Mouse (Mus musculus) intestine, postnatal 0 days (tissue): Measurements from ENCODE around the gene Gm11444. TPM values are rescaled to one million over a fixed set of nuclear protein-coding genes. Genes with fewer than 3 reads are reported as not detected.

Source experiments
- ATAC-seq: fragments of 200-750 bp; cut with Nextera tagmentation; 2 replicates; pipeline ENCODE4 v1.8.0; 2017; ENCODE audit warnings: mild to moderate bottlenecking, moderate TSS enrichment, moderate library complexity
- H3K27ac ChIP-seq: fragments of 300-500 bp; sonication (generic); 2 replicates; pipeline ENCODE4 v1.5.1; 2014; ENCODE audit warnings: mild to moderate bottlenecking, low read depth, low read length, moderate library complexity
- H3K27me3 ChIP-seq: fragments of 300-500 bp; sonication (generic); replicated peaks from 2 replicates; pipeline ENCODE4 v1.6.1; 2014; ENCODE audit warnings: low read length, mixed read lengths; ENCODE audit not compliant: control insufficient read depth, insufficient read depth
- H3K36me3 ChIP-seq: fragments of 300-500 bp; sonication (generic); 2 replicates; pipeline ENCODE4 v1.6.1; 2014; ENCODE audit warnings: mild to moderate bottlenecking, moderate library complexity; ENCODE audit not compliant: control insufficient read depth, insufficient read depth
- H3K4me1 ChIP-seq: fragments of 300-500 bp; sonication (generic); replicated peaks from 2 replicates; pipeline ENCODE4 v1.6.1; 2014; ENCODE audit warnings: antibody characterized with exemption, low read length, mixed read lengths; ENCODE audit not compliant: control insufficient read depth, insufficient read depth
- H3K4me2 ChIP-seq: fragments of 300-500 bp; sonication (generic); replicated peaks from 2 replicates; pipeline ENCODE4 v1.6.1; 2014; ENCODE audit warnings: low read depth, mild to moderate bottlenecking, moderate library complexity
- H3K4me3 ChIP-seq: fragments of 300-500 bp; sonication (generic); 2 replicates; pipeline ENCODE4 v1.5.1; 2014; ENCODE audit warnings: low read depth, low read length
- H3K9ac ChIP-seq: fragments of 300-500 bp; sonication (generic); 2 replicates; pipeline ENCODE4 v1.6.1; 2014; ENCODE audit warnings: mild to moderate bottlenecking, low read depth, low read length
- H3K9me3 ChIP-seq: fragments of 300-500 bp; sonication (generic); 2 replicates; pipeline ENCODE4 v1.6.1; 2016; ENCODE audit warnings: mixed run types; ENCODE audit not compliant: control insufficient read depth
- CTCF ChIP-seq: sonication (generic); IDR thresholded peaks from 2 replicates; pipeline ENCODE4 v1.5.1; 2016; ENCODE audit warnings: low read depth, mild to moderate bottlenecking, control low read depth, antibody characterized with exemption, moderate library complexity
- WGBS: fragments of 180-500 bp; shearing (Covaris S2); extraction: QIAGEN DNeasy Blood & Tissue Kit; methylation state at CpG from one replicate; pipeline ENCODE4 v1.1.7; 2014; 5-methylcytosine and 5-hydroxymethylcytosine counted together
- polyA plus RNA-seq: library from polyadenylated mRNA; unstranded; fragments of >200 nt; fragmentation: Nextera tagmentation; extraction: Ambion mirVana; gene quantifications from 2 replicates; pipeline ENCODE4 v1.2.1, GENCODE M21; 2015

The Gm11444 gene
- polyA plus RNA-seq, result not detected in 2 replicates

DNA sequence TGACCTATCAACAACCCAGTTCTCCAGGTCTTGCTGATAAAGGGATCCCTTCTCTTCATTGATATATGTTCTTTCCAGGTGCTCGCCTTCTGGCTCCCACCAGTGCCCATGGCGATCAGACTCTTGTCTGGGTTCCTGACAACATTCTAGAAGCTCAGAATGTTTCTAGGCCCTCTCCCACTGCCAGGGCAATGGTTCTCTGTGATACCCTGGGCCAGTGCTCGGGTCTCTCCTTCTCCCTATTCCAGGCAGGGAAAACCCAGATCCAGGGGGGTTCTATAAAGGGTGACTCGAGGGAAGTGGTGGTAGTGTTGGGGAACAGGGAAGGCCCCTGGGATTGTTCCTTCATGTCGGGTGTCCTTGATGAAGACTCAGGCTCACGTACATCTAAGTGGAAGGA, at the start of gene Gm11444:
TSS of gene Gm11444 (minus strand) at position 101 of the 400 bp plus-strand sequence.
- Histone ChIP-seq H3K27ac (no peak within 1 kb of the TSS), H3K9ac (no peak within 1 kb of the TSS), H3K4me1 (no peaks in the 10 kb centered on the region), H3K36me3 (no peaks in the 10 kb centered on the region), H3K4me3 (no peak within 1 kb of the TSS), H3K4me2 (0 out of 2 replicates have a peak within 1 kb of the TSS, but pooled peaks have one; percentile 47), H3K27me3 (peaks cover 5% of the 10 kb centered on the region; the same call in 1 of the 2 replicates), H3K9me3 (no peaks in the 10 kb centered on the region)
- WGBS, result 92% methylated on average over 6 of the region's 6 CpGs
- ATAC-seq, result no peak
- no peak for TF ChIP-seq CTCF

DNA sequence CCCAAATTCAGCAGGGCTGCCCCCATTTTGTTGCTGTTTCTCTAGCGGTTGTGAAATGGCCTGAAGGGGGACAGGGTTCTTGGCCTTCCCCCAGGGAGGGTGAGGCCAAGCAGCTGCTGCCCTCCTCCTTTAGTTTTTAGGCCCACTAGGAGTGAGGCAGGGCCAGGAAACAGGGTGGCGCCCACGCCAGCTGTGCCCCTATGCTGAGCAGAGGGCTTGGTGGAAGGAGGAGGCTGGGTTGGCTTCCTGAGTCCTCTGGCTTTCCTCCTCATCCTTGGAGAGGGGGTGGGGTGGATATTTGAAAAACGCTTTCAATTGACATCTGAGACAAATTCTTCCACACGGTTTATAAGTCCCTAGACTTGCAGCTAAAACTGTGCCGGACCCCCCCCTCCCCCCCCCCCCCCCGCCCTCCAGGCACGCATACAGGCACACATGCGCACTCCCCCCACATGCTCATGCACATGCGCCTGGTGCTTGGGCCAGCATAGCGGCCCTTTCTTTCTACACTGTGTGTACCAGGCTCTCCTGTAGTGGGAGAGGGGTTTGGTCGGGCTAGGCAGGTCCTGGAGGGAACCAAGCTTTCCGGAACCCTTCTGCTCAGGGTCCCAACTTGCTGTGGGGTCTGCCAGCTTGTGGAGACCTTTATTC, 46.3 kb upstream of the Gm11444 start:
- no peaks in the 10 kb centered on the region; the same call in 1 of the 2 replicates for H3K4me1 ChIP-seq
- H3K4me3 ChIP-seq, result no peak overlapping the region
- H3K27me3 ChIP-seq, result peaks cover 84% of the 10 kb centered on the region
- 62% methylated on average over 11 of the region's 13 CpGs for WGBS
- no peak overlapping the region for H3K27ac ChIP-seq
- no peak for ATAC-seq
- H3K9ac ChIP-seq, result no peak overlapping the region
- H3K36me3 ChIP-seq, result no peaks in the 10 kb centered on the region
- H3K4me2 ChIP-seq, result no peak overlapping the region
- H3K9me3 ChIP-seq, result no peaks in the 10 kb centered on the region
- TF ChIP-seq CTCF, result no peak

DNA sequence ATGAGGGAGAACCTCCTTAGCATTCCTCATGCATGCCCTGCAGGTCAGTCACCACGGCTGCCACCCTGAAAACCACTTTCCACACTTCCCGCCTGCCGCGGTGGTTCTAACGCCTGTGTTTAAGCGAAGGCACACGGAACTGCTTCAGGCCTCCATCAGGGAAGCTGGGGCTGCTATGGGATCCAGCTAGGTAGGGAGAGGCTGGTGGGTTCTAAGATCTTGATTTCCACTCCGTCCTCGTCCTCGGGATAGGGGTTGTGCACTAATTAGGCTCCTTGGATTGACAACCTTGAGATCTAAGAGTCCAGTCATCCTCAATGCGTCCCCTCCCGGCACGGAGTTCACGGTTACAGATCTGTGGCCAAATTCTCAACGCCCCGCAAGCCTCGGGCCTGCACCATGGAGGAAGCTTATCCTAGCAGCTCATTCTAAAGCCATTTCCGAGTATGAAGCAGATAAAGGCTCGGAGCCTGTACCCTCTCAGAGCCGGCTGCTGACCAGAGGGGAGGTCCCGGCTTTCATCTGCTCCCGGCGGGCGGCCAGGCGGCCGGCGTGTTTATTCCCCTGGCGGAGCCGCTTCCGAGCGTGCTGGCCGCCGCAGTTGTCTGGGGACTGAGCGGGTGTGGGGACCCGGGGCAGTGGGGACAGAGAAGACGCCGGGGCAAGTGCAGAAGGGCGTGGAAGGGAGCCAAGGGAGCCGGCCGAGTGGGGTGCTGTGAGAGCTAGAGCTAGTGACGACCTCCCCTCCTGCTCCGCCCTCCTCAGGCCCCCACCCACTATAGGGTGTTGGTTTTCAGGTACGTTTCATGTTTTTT, 44.8 kb upstream of the Gm11444 start:
- H3K9ac ChIP-seq, result no peak overlapping the region; the same call in 1 of the 2 replicates
- H3K9me3 ChIP-seq, result no peaks in the 10 kb centered on the region
- no peak overlapping the region for H3K27ac ChIP-seq
- H3K4me1 ChIP-seq, result no peaks in the 10 kb centered on the region; the same call in 1 of the 2 replicates
- ATAC-seq, result no peak
- peak overlapping the region; percentile 54 for H3K4me2 ChIP-seq
- no peaks in the 10 kb centered on the region for H3K36me3 ChIP-seq
- H3K27me3 ChIP-seq, result peaks cover 90% of the 10 kb centered on the region
- H3K4me3 ChIP-seq, result peak overlapping the region; percentile 22
- WGBS, result 3% methylated on average over 43 of the region's 43 CpGs
- no peak for TF ChIP-seq CTCF

DNA sequence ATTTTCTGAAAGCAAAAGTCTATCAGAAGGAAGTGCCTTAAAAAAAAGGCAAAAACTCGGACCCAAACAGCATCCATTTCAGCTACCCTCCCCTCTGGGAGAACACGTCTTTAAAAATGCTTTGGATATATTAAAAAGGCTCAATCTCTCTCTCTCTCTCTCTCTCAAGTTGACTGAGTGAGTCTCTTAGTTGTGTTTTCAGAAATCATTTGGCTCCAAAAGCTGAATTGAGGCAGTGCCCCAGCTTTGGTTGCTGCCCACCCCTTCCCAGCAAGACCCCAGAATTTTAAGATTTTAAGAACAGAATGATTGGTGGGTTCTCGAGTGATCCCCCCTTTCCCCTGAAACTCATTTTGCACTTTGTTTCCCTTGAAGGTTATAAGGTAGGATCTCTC, 44.0 kb upstream of the Gm11444 start:
- Histone ChIP-seq H3K4me1 (no peaks in the 10 kb centered on the region; the same call in 1 of the 2 replicates), H3K36me3 (no peaks in the 10 kb centered on the region), H3K27me3 (peaks cover 94% of the 10 kb centered on the region), H3K4me2 (no peak overlapping the region), H3K27ac (no peak overlapping the region), H3K4me3 (no peak overlapping the region), H3K9ac (no peak overlapping the region), H3K9me3 (no peaks in the 10 kb centered on the region)
- no peak for ATAC-seq
- TF ChIP-seq CTCF, result no peak
- WGBS, result 7% methylated on average over 3 of the region's 3 CpGs

DNA sequence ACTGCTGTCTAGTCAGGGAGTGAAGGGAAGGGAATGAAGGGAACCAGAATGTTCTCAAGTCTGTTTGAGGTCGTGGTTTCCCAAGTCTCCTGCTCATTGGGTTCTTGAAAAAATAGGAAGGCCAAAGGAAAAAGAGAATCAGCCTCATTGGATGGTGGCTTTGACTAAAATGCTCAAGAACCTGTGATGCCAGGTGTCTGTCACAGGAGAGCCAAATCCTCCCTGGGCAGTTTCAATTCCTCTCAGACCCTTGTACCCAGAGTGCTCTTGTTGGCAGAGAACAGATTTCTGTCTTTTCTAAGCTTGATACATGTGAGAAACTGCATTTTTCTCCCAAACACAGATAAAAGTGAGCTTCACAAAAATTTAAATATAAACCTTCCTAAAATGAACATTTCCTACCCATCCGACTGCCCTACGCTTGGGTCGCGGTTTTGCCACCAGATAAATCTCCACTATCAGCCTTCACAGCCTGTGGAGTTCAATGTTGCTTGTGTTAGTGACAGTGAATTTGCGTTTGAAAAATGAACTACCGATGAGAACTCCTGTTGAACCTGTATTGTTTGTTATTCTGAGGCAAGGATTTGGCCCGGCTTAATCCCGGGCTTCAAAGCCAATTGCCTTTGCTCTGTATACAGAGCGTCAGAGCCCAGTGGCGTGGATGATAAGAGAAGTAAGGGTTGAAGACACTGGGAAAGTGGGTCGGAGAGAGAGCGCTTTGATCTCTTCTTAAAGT, 43.4 kb upstream of the Gm11444 start:
- 6% methylated on average over 13 of the region's 13 CpGs for WGBS
- Histone ChIP-seq H3K9ac (no peak overlapping the region), H3K4me1 (no peaks in the 10 kb centered on the region; the same call in 1 of the 2 replicates), H3K27me3 (peaks cover 99% of the 10 kb centered on the region), H3K9me3 (no peaks in the 10 kb centered on the region), H3K4me3 (no peak overlapping the region), H3K4me2 (no peak overlapping the region), H3K27ac (no peak overlapping the region), H3K36me3 (no peaks in the 10 kb centered on the region)
- TF ChIP-seq CTCF, result no peak
- ATAC-seq, result no peak

DNA sequence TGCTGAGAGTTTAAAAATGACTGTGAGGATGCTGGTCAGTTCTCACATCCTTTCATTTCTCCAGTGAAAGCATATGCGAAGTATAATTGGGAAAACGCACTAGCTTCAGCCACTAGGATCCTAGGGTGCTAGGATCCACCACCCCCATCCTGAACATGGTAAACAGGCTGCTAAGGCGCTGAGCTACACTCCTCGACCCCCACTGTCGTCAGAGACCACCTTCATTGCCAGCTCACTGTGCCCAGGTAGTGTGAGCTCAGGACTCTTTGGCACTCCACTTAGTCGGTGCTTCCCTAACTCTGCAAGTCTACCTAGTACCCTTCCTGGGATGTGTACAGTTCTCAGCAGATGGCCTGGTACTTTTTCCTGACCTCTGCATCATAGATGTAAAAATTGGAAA, 42.6 kb upstream of the Gm11444 start:
- H3K36me3 ChIP-seq, result no peaks in the 10 kb centered on the region
- no peaks in the 10 kb centered on the region for H3K9me3 ChIP-seq
- peaks cover 99% of the 10 kb centered on the region for H3K27me3 ChIP-seq
- no peaks in the 10 kb centered on the region; the same call in 1 of the 2 replicates for H3K4me1 ChIP-seq
- H3K4me3 ChIP-seq, result no peak overlapping the region
- H3K27ac ChIP-seq, result no peak overlapping the region
- no peak overlapping the region for H3K9ac ChIP-seq
- no peak for TF ChIP-seq CTCF
- WGBS, result 4% methylated on average over 6 of the region's 6 CpGs
- no peak for ATAC-seq
- H3K4me2 ChIP-seq, result no peak overlapping the region
